Mouse (Mus musculus) lung, postnatal 4 days (tissue): ENCODE results near the gene Col11a2.
"Not testable (repeated sequence)": the region's sequence is repeated elsewhere in the genome, so short reads cannot be mapped to it uniquely, and the experiment has no call there.

Experiments
- DNase-seq, 2 experiments: peaks; one replicate each; pipeline ENCODE4 v3.0.0; 2021

The Col11a2 gene

GRCm38 (mm10) chr17:34038878-34039561, at the start of gene Col11a2:
Col11a2 (plus strand) TSS chr17:34039437.
- DNase-seq: peak in 1 of 2 experiments; percentile 36

- DNase-seq: peak in 1 of 2 experiments; percentile 71
Measured at GRCm38 (mm10) chr17:33991788-33992664, 47.2 kb upstream of the Col11a2 start.

DNA sequence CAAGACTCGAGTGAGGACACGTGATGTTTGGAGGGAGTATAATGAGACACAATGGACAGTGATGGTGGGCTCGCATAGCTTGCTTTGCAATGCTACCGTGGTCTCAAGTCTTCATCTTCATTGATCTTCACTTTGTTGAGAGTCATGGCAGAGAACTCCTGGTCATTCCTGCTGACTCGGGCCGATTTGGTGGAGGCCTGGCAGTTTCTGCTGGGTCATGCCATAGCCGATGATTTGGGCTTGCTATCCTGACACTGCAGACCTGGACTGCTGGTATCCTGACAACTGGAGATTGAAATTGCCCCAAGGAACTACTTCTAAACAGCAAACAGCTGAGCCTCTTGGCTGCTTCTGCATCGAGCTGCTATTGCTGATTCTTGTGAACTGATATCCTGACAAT, 44.3 kb upstream of the Col11a2 start:
- DNase-seq: no peak

GRCm38 (mm10) chr17:33995651-33996050, 43.6 kb upstream of the Col11a2 start:
- no peak for DNase-seq

DNA sequence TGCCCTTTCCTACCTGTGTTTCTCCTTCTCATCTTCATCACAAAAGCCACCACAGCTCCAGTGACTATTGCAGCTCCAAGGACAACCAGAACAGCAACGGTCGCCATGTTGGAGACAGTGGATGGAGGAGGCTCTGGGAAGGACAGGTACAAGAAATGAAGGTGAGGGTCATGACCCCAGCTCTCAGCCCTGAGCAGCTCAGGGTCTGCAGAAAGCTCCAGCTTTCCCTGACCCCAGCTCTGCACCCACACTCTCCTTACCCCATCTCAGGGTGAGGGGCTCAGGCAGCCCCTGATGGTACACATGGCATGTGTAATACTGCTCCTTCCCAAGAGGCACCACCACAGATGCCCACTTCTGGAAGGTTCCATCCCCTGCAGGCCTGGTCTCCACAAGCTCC, 42.2 kb upstream of the Col11a2 start:
- DNase-seq: not testable (repeated sequence)

DNA sequence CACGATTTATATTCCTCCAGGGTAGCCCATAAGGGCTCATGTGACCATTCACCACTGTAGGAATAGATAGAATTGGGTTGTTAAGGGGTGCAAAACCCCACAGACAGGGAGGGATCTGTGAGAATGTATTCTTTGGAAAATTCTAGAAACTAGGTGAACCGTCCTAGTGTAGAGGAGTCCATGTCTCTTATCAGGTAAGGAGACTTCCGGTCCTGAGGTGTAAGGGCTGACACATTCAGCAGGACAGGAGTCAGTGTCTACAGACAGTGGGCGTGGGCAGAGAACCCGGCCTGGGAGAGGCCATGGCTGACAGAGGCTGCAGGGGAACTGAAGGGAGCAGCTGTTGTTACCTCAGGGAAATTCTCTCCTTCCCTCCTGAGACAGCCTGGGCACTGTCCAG, 40.5 kb upstream of the Col11a2 start:
- DNase-seq: not testable (repeated sequence)

DNA sequence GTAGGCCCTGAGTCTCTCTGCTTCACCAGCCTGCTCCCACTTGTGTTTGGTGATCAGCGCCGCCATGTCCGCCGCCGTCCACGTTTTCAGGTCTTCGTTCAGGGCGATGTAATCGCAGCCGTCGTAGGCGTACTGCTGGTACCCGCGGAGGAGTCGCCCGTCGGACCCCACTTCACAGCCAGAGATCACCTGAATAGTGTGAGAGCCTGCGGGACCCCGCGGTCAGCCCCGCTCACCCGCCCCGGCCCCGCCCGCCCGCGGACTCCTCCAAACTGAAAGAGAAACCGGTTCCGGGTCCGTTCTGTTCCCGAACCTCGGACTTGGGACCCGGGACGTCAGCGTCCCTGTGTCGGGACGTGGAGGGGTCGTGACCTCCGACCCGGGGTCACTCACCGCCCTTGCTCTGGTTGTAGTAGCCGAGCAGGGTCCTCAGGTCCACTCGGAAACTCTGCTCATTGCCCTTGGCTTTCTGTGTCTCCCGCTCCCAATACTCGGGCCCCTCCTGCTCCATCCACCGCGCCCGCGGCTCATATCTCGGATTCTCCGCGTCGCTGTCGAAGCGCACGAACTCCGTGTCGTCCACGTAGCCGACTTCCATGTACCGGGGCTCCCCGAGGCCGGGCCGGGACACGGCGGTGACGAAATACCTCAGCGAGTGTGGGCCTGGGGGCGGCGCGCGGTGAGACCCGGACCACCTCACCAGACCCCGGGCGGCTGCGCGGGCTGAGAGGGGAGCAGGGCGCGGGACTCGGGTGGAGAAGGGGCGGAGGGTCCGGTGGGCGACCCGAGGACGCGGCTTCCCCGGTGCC, 39.7 kb upstream of the Col11a2 start:
- peak; percentile 29 to 36 for DNase-seq

DNA sequence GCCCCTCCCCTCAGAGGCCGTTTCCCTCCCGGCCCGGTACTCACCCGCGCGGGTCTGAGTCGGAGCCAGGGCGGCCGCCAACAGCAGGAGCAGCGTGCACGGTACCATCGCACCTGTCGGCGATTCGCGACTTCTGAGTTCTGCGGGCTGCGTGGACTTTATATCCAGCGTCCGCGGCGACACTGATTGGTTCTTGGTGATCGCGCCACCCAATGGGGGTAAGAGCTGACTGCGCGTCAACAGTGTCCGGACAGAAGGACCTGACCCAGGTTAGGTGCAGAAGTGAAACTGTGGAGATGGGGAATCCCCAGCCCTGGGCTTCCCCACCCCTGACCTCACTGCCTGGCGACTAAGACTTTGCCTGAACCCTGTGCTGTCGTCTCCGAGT, 39.1 kb upstream of the Col11a2 start, which contains the start of gene H2-K1:
Gene H2-K1 (minus strand): TSS at position 198 of the 388 bp plus-strand sequence.
- peak; percentile 94 to 95 for DNase-seq

DNA sequence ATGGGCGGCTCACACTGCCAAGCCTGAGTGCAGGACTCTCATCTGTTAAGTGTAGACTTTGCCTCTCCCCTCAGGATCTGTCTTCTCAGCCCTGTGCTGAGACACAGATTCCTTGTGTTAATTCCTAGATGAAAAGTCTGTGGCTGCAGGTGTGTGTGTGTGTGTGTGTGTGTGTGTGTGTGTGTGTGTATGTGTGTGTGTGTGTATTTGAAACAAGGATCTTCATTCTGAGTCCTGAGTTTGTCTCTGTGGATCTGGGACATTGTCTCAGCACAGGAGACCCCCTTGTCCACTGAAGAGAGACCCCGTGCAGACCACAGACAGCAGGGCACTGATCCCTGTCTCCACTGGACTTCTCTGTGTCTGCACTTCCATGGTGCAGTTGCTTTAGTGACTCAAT, 38.4 kb upstream of the Col11a2 start:
- DNase-seq: not testable (repeated sequence)

GRCm38 (mm10) chr17:34003426-34003825, 35.8 kb upstream of the Col11a2 start:
- DNase-seq: peak in 1 of 2 experiments; percentile 58

DNA sequence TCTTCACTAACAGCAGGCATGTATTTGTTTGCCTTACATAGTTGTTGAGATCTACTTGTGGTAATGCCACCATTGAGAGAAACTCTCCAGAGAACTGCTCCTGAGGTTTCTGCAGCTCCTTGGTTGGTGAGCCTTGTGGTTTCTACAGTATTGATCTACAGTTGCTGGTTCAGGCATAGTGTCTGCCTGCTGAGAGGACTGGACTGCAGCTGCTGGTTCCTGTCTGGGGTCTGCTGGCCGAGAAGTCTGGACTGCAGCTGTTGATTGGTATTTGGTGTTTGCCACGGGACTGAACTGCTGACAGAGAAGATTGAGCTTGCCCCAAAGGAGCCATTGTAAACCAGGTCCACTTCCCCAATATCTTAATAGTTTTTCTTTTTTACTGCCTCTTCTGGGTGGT, 32.7 kb upstream of the Col11a2 start:
- no peak for DNase-seq

- DNase-seq: no peak
Measured at GRCm38 (mm10) chr17:34010156-34010555, 29.1 kb upstream of the Col11a2 start.

GRCm38 (mm10) chr17:34013436-34013835, 25.8 kb upstream of the Col11a2 start:
- DNase-seq: no peak

DNA sequence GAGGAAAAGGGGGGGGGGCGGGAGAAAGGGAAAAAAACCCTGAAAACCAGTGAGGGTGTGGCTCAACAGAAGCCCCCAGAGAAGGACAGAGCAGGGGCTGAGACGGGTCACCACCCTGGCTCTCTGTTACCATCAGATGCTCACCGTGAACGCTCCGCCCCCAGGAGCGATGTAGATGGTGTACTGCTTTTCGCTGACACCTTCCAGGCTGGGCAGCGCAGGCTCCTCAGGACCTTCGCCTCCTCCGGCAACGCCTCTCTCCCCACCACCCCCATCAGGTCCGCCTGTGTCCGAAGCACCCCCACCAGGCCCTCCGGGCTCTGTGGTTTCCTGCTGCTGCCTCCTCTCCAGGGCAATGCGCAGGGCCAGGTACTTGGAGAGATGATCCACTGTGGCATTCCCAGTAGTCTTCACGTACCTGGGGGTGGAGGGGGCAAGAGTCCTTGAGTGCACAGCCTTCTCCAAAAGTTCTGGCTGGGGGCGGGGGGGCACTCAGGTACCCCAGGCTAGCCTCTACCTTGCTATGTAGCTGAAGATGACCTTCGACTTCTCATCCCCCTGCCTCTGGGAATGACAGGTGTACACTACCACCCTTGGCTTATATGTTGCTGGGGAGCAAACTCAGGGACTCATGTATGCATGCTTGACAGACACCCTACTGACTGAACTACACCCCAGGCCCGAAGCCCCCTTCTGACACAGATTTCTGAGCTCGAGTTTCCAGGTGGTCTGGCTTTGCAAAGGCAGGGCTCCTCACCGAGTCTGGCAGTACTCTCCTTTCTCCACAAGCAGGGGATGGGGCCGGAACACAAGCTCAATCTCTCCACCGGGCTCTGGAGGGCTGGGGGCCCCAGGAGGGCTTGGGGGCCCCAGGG, 17.5 kb upstream of the Col11a2 start:
- DNase-seq: peak in 1 of 2 experiments; percentile 30

DNA sequence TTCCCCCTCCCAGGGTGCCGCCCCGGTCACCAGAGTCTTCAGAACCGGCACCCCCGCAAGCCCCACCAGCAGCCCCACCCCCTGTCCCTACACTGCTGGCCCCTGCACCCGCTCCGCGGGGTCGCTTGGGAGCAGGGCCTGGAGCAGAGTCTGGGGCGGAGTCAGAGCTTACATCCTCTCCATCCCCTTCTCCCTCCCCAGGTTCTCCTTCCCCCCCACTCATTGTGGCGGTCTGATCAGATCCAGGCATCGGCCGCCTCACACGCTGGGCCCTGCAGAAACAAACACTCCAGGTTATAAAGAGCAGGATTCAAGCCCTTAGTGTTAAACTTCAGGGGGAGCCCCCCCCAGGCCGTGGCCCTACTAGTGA, 16.8 kb upstream of the Col11a2 start:
- no peak for DNase-seq

- DNase-seq: peak in 1 of 2 experiments; percentile 27
Measured at GRCm38 (mm10) chr17:34022987-34023386, 16.2 kb upstream of the Col11a2 start.

GRCm38 (mm10) chr17:34023678-34024077, 15.6 kb upstream of the Col11a2 start:
- DNase-seq: no peak

DNA sequence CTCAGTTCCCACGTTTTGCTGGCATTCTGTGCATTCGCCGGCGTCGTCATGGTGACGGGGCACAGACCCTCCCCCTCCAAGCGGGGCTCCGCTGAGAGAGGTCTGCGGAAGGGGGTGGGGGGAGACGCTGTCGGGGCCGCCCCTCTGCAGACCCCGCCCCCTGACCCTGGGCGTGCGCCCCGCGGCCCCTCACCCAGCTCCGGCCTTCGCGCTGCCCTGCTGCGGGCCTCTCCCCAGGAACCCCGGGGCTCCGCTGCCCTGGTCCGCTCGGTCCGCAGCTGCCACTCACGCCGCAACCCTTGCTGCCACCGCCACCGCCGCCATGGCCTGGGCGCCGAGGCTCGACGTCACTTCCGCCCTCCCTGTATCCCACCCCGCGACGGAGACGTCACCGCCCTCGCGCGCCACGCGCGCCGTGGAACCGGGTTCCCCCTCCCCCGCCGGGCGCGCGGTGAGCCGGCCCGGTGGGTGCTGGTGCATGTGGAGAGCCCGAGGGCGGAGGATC, 14.9 kb upstream of the Col11a2 start, which contains the start of gene Ring1:
Gene Ring1 (minus strand): TSS at position 364 of the 505 bp plus-strand sequence.
- peak; percentile 89 to 91 for DNase-seq

DNA sequence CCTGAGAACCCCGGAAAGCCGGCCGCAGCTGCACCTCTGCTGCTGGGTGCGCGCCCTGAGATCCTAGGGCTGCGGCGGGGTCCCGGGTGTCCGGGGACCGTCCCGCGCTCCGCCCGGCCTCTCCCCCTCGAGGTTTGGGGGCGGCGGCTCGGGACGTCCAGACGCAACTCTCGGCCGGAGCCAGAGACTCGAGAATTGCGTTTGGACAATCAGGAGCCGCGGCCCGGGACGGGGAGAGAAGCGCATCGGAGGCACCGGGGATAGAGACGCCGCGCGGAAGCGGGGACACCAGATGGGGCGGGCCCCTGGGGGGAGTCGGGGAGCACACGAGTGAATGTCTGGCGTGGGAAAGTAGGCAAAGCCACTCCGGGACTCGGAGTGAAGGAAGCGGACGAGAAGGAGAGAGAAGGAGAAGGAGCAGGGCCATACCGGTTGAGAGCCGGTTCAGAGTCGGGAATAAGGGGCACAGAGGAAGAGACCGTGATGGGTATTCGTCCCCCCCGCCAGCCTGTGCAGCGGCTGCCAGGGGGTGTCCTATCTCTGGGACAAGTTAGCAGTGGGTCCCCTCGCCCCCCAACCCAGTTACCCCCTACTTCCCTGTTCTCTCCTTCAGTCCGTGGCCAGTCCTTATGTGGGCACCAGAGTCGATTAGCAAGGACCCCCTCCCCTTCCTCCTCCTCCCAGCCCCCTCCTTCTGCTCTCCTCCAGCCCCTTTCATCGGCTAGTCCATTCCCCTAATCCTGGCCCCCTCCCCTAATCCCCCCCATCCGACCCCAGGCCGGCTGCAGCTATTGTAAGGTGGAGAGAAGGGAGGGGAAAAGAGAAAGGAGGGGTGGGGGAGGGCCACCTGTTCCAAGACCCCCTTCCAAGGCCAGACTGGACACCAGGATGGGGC, 14.1 kb upstream of the Col11a2 start:
- DNase-seq: peak in 1 of 2 experiments; percentile 28

GRCm38 (mm10) chr17:34025756-34026151, 13.5 kb upstream of the Col11a2 start:
- peak in 1 of 2 experiments; percentile 28 for DNase-seq

DNA sequence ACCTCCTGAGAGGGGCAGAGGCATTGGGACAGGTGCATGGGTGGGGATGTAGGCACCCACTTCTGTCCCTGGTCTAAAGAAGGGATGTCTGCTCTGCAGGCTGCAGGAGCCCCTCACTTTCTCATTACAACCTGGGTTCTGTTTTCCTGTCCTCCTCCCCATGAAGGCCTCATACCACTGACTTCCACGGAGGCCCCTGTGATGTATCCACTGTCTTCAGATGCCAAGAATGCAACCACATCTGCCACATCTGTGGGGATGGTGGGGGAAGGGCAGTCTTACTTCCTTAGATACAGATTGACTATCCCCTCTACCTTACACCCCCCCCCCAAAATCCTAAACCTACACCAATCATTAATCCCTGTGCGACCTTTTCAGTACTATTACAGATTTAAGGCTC, 13.0 kb upstream of the Col11a2 start:
- no peak for DNase-seq
